Mouse (Mus musculus) testis, adult 2 months (tissue): ENCODE results near the gene 9930022D16Rik.

Experiments used
- CTCF ChIP-seq: fragments of 200-500 bp; IDR thresholded peaks from 2 replicates; pipeline ENCODE4 v1.5.1; 2012; ENCODE audit warnings: low read depth, mild to moderate bottlenecking, inconsistent platforms, low read length, moderate library complexity; ENCODE audit not compliant: control insufficient read depth, insufficient read depth, insufficient replicate concordance
- POLR2A ChIP-seq: fragments of 200-500 bp; IDR thresholded peaks from 2 replicates; pipeline ENCODE4 v1.6.1; 2012; ENCODE audit warnings: low read depth, mild to moderate bottlenecking, inconsistent platforms, low read length, moderate library complexity; ENCODE audit not compliant: control insufficient read depth

DNA sequence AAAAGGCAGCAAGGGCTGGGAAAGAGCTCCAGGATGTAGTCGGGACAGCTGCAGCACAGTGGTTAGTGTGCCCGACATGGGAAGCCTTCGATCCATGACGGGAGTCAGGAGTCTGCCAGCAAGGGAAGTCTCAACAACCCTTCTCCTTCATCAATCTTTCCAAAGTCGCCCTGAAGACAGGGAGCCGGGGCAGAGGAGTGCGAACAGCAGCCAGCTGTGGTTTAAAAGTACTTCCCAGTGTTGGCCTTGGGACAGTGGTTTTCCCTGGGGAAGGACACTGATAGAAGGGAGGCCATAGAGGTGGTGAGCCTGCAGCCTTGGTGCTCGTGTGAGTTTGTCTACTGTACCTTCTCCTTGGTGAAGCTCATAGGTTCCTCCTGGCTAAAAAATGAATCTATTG lies 53.3 kb downstream of the 9930022D16Rik start:
- TF ChIP-seq CTCF, result no peak
- TF ChIP-seq POLR2A, result no peak
